Mouse (Mus musculus) left cerebral cortex, postnatal 4 days (tissue): ENCODE data around the gene Pxmp4. TPM values are rescaled to one million over a fixed set of nuclear protein-coding genes. Genes with fewer than 3 reads are reported as not detected.

Experiments
- DNase-seq: peaks from one replicate; pipeline ENCODE4 v3.0.0-alpha.2; 2022
- intact Hi-C: fragments of 180-260 bp; cut with DNase I; formaldehyde crosslinking; loops from one replicate; pipeline ENCODE4 v1.15.1; 2025
- total RNA-seq, 2 experiments: library from RNA; stranded (reverse); gene quantifications; 2 replicates each; pipeline ENCODE4 v1.2.3; 2021

The Pxmp4 gene
- total RNA-seq, 2 experiments from 2014 or later: 11.8 to 12.2 TPM

DNA sequence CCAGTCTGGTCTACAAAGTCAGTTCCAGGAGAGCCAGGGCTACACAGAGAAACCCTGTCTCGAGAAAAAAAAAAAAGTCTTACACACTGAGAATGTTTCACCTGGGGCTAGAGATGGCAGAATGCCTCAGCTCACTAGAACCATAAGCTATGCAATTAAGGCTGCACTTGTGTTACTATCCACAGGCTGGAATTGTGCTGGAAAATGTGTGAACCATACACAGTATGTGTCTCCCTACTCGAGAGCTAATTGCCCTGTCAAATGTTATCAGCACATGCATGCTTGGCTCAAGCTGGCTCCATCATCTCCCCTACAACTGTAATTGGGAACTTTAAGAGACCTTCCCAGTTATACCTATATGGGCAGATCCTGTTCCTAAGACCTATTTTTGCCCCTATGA lies 52.6 kb downstream of the Pxmp4 start:
- intact Hi-C loops: no loop called here
- DNase-seq: no peak

DNA sequence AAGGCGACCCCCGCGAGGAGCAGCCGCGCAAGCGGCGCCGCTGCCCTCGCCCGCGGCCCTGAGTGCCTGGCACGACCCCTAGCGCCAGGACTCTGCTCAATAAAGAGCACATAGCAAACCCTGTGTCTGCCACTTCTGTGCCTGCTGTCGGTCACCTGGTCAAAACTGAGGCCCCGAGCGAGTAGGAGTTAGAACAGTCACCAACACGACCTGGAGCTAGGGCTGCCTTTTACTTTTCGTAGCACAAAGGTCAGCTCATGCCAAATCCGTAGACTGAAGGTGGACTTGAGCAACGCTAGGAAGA lies 53.7 kb downstream of the Pxmp4 start:
- DNase-seq: no peak
- intact Hi-C loops: no loop called here

DNA sequence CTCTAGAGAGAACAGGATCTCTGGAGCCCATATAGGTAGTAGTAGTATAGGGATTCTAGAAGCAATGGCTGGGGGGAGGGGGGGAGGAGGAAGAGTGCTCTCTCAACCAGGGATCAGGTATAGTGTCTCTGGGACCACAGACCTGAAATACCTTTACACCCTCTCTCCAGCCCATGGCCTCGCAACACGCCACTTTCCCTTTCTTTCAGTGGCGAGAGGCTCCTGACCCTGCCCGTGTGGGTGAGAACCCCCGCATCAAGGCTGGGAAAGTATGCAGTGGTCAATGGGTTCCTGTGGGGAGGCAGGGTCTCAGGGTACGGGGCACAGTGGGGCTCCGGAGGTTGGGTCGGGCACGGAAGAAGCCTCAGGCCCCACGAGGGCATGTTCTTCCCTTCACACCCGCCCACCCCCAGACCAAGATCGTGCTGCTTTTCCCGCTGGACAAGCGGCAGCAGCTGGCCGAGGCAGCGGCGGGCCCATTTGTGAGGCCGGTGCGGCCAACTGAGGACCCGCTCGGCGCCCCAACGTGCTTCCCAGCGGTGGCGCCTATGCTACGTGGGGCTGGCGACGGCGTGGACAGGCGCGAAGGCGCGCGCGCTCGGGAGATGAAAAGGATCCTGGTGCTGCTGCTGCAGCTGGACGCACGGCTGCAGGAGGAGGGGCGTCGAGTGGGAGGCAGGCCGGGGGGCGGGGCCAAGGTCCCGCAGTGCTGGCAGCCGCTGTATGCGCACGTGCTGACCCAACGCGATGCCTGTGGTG lies 54.2 kb downstream of the Pxmp4 start:
- intact Hi-C loops: no loop called here

DNA sequence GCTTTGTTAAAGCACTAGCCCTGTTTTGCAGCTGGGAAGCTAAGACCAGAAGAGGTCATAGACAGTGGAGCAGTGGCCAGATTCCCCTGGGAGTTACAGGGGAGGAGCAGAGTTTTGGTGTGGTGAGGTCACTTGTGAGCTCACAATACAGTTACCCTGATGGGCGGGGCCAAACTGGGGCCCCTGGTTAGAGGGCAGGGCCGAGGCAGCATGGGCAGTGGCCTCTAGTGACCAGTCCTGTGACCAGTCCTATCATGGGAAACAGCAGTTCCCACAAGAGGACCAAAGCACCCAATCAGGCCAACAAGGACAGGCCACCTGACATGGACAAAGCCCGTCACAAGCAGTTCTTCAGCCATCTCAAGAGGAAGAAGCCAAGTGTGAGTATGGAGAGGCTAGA lies 54.8 kb downstream of the Pxmp4 start:
- DNase-seq: no peak
- intact Hi-C loops: no loop called here

More for the DNA sequence above, 54.2 kb downstream of the Pxmp4 start:
- DNase-seq: peak; percentile 80

DNA sequence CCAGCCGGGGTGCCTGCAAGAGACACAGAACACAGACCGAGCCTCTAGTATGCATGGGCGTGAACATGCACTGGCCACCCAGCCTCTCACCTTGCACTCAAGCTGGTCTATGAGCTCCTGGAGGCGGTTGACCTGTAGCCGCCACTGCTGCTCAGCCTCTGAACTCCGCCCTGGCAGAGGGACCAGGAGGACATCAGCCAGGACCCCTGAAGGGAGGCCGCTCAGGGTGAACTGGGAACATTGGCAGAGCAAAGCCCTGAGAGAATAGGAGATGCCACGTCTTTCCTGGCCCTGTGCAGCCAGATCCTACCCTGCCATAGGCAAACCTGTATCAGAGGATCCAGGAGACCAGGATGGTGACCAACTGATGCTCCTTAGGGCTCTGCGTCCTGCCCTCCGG lies 56.8 kb downstream of the Pxmp4 start, which contains the start of gene 1700003F12Rik:
Gene 1700003F12Rik (plus strand): TSS at position 375 of the 400 bp plus-strand sequence.
- intact Hi-C loops: no loop called here
- no peak for DNase-seq

DNA sequence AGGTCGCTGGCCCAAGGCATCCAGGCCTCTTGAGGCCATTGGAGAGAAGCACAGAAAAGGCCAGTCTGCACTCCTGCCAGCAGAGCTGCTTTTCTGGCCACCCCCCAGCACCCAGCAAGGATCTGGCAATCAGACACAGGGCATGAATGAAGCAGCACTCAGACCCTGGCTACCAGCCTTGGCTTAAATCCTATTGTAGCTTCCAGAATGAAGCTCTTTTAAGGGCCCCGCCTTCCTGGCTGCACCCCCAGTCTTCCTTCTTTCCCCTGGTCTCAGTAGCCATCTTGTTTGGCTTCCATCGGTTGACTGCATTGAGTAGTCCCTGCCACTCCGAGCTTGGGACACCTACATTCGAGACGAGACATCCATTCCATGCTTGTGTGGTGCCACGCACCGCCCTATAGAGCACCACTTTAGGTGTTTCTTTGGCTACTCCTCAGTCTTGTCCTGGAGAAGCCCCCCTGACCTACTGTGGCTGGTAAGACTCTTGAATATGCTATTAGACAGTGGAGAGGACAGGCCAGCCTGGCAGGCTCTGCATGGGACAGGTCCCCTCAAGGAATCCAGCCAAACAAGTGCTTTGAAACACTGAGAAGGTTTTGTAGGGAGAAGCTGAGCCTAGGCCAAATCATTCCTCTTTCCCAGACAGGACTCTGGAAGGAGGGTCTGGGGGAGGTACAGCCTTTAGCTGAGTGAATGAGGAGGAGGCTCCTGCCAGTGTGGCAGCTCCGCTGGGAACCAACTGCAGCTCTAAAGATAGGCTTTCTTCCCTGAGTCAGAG lies 59.8 kb downstream of the Pxmp4 start:
- peak; percentile 97 for DNase-seq
- intact Hi-C loops: no loop called here

DNA sequence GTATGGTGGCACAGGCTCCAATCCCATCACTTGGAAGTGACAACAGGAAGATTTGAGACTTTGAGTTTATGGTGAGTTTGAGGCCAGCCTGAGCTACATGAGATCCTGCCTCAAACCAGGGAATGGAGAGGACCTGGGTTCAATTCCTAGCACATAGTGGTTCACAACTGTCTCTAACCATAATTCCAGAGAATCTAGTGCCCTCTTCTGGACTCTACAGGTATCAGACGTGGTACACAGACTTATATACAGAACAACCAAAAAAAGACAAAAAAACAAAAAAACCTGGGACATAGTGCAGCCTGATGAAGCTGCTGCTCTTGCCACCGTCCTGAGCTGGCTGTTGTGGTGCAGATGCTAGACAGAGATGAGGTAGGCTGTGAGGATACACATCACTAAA lies 61.9 kb downstream of the Pxmp4 start:
- intact Hi-C loops: no loop called here
- DNase-seq: no peak

DNA sequence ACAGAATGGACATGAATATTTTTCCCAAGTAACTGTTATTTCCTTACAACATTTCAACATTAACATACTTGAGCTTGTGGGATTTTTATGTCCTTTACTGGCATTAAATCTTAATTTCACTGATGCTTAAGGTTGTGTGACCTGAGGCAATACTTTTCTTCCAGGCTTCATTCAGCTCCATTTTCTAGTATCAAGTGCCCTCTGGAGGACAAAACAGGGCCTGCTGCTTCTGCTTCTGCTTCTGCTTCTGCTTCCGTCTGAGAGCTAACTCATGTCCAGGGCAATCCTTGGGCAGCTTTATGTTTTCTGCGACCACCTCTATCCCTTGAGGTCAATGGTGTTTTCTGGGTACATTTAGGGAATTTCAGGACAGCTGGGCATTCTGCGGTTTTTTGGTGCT lies 63.8 kb downstream of the Pxmp4 start:
- DNase-seq: peak; percentile 52
- intact Hi-C loops: loop anchor here (2.0 kb wide), 1 partner anchor 123 kb away; no protein-coding TSS in a partner anchor

DNA sequence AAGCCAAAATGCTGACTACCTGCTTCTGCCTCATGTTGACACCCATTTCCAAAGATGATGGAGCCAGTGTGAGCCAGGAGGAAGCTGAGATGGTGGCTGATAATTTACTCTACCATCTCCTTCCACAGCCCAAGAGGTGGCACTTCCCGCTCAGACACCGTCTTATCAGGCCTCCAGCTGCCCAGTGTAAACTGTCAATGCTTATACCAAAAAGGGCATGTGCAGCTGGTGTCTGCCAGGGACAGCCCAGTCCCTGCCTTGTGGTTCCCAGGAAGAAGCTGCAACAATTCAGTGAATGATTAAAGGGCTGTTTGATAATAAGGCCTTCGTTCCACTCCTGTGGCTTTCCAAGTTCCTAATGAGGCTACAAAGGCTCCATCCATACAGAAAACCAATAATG lies 64.8 kb downstream of the Pxmp4 start:
- intact Hi-C loops: loop anchor here (2.0 kb wide), 1 partner anchor 122 kb away; no protein-coding TSS in a partner anchor
- no peak for DNase-seq

DNA sequence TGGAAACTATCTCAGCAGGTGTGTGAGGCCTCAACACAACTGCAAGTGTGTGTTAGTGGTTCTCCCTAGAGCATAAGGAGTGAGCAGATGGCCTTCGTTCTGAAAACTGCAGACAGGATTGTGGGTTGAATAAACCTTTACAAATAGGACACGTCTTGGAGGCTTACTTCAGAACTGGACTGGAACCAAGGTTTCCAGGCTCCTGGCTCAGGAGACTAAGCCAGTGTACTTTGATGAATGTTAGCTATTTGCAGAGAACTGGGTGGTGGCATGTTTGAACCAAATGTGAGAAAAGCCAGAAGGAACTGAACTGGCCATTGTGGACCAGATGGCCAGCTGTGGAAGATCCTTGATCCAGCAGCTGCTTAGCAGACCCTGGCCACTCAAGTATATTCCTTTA lies 65.2 kb downstream of the Pxmp4 start:
- no peak for DNase-seq
- intact Hi-C loops: loop anchor here (2.0 kb wide), 1 partner anchor 122 kb away; no protein-coding TSS in a partner anchor

Other genes with a start within 250 kb of the Pxmp4 start
- 10 to 100 TPM; 10.2 to 14.4 TPM for gene Cdk5rap1, start 230.7 kb downstream of the Pxmp4 start, total RNA-seq
- 10 to 100 TPM; 21.7 to 22.2 TPM for gene Snta1, start 195.6 kb downstream of the Pxmp4 start, total RNA-seq
- 10 to 100 TPM; 48.3 to 55.2 TPM for gene Cbfa2t2, start 167.2 kb downstream of the Pxmp4 start, total RNA-seq
- 1 to 10 TPM in 1 of 2 experiments, under 1 TPM in 1; 0.98 to 1.4 TPM for gene 1700003F12Rik, start 56.6 kb downstream of the Pxmp4 start, total RNA-seq
- under 1 TPM in 1 of 2 experiments, not detected in 1; 0.26 TPM for gene Actl10, start 51.9 kb downstream of the Pxmp4 start, total RNA-seq
- gene Necab3, start 44.8 kb downstream of the Pxmp4 start, total RNA-seq: 10 to 100 TPM; 23.6 to 24.1 TPM
- gene E2f1, start 33.8 kb downstream of the Pxmp4 start, total RNA-seq: 10 to 100 TPM; 10.8 to 11.9 TPM
- 10 to 100 TPM; 17.5 to 18.2 TPM for gene Zfp341, start 9.6 kb upstream of the Pxmp4 start, total RNA-seq
- gene 4930519P11Rik, start 9.7 kb upstream of the Pxmp4 start, total RNA-seq: not detected
- gene Chmp4b, start 48.0 kb upstream of the Pxmp4 start, total RNA-seq: 100 to 1,000 TPM; 182 to 201 TPM
- gene Gm14214, start 166.3 kb upstream of the Pxmp4 start, total RNA-seq: not detected
- gene Raly, start 187.4 kb upstream of the Pxmp4 start, total RNA-seq: 100 to 1,000 TPM; 139 to 160 TPM
- gene a, start 187.7 kb upstream of the Pxmp4 start, total RNA-seq: 1 to 10 TPM in 1 of 2 experiments, not detected in 1; 1.1 TPM